Mouse (Mus musculus): ENCODE measurements around the gene Btaf1.
"Not testable (repeated sequence)": the region's sequence is repeated elsewhere in the genome, so short reads cannot be mapped to it uniquely, and the experiment has no call there.

The Btaf1 gene

GRCm38 (mm10) chr19:36922015-36922414 is 3.9 kb upstream of the Btaf1 start:
- DNase-seq (ENCODE audit: low spot score in 2 of 2): no peak

GRCm38 (mm10) chr19:36922936-36923335 is 2.9 kb upstream of the Btaf1 start:
- no peak for DNase-seq (ENCODE audit: low spot score in 2 of 2)

DNA sequence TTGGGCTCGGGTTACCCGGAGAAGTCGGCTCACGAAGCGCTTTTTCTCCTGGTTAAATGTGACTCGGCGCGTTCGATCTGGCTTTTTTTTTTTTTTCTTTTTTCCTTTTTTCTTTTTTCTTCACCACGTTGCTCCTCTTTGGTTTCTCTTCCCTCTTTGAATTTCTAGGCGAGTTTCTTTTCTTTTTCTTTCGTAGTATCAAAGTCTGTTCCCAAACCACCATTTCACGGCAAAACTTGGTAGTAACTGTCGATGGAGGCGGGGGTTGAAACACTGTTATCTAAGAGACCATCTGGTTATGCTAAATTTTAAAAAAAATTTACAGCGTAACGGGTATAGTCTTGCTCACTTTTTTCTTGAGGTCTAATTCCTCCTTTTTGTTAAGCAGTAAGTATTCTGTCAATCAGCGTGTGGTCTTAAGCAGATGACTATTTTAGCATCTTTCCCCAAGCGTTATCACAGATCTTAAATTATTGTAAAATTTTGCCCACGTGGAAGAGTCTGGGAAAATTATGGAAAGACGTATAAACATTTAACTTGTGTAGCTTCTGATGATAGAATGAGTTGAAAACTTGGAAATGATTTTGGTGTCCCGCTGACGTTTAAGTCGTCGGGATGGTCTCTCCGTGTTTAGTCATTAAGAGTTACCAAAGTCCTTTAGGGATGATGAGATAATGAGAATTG is 816 bp downstream of the Btaf1 start:
- no peak for DNase-seq (ENCODE audit: low spot score in 2 of 2)

GRCm38 (mm10) chr19:36927800-36928361 is 2.0 kb downstream of the Btaf1 start:
- no peak for DNase-seq (ENCODE audit: low spot score in 2 of 2)

DNA sequence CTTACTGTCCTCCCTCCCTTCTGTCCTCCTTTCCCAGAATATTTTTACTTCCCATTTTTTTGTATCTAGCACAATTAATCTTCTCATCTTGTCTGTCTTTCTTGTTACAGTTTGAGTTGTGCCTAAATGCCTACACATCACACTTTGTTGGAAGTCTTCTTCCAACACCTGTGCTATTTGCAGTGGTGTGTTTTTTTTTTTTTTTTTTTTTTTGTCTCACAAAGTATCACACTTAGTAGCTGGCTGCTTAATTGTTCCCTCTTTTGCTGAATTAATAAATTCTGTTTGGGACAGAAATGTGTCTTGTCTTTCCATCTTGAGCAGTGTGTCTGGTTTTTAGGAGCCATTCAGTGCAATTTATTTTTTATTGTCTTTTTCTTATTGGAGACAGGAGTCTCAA is 3.9 kb downstream of the Btaf1 start:
- no peak for DNase-seq (ENCODE audit: low spot score in 2 of 2)

- DNase-seq (ENCODE audit: low spot score in 2 of 2): no peak
Measured at GRCm38 (mm10) chr19:36932097-36932496, 6.2 kb downstream of the Btaf1 start.

DNA sequence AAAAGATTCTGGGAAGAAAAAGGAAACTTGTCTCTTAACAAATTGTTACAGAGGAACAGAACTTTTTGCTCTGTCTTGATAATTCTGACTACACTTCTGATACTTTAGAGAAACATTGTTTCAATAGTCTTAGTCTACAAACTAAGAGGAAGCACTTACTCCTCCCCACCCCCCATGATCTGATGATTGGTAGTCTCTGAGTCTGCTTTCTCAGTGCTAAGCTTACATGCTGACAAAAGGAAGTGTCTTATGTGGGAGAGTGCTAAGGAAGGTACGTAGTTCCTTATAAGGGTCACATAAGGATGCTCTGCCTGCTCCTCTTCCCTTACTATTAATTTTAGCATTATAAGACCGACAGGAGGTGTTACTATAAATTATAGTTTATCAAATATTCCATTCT is 6.7 kb downstream of the Btaf1 start:
- no peak for DNase-seq (ENCODE audit: low spot score in 2 of 2)

- no peak for DNase-seq (ENCODE audit: low spot score in 2 of 2)
Measured at GRCm38 (mm10) chr19:36936285-36936684, 10.4 kb downstream of the Btaf1 start.

DNA sequence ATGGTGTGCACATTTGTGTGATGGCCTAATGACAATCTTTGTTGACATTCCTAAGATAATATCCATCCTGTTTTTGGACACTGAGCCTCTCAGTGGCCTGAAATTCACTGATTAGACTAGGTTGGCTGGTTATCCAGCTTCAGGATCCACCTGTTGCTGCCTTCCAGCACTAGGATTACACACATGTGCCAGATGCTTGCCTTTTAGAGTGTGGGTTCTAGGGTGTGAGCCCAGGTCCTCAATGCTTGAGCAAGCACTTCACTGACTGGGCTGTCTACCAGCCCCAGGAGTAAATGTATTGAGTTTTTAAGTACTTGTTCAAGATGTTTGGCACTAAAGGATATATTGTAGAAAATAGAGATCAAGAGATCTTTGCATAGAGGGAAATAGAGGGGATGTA is 12.1 kb downstream of the Btaf1 start:
- no peak for DNase-seq (ENCODE audit: low spot score in 2 of 2)

GRCm38 (mm10) chr19:36940064-36940463 is 14.2 kb downstream of the Btaf1 start:
- no peak for DNase-seq (ENCODE audit: low spot score in 2 of 2)

DNA sequence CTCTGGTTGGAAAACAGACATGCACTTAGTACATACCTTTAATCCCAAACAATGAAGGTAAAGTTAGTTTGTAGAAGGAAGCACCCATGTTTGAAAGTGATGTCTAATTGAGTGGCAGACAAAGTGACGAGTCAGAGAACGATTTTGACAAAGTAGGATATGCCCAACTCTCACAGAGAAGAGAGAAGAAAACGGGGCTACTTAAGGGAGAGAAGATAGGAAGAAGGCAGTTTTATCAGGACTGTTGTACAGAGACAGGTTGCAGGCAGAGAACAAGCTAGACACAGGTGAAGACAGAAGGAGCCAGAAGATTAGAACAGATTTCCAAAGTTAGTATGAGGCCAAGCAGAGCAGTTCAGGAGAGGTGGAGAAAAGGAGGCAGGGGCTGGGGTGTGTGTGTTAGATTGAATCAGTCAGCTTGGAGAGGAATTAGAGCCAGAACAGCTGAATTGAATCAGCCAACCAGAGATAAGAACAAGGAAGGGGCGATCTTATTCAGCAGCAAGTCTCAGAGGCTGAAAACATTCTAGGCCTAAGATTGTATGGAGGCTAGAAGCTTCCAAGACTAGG is 27.8 kb downstream of the Btaf1 start:
- DNase-seq (ENCODE audit: low spot score in 2 of 2): no peak

DNA sequence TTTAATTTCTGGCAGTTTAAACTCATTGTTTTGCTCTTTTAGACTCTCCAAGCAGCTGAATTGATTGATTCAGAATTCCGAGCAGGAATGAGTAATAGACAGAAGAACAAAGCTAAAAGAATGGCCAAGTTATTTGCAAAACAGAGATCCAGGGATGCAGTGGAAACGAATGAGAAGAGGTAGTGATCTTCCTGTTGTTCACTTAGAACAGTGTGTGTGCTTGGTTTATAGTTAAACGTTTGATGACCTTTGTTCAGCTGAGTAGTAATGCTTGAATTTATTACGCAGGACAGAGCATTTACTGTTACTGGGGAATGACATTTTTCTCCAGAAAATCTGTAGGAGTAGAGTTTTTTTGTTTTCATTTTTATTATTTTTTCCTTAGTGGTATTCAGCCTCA is 32.5 kb downstream of the Btaf1 start:
- DNase-seq (ENCODE audit: low spot score in 2 of 2): no peak

GRCm38 (mm10) chr19:36961320-36961719 is 35.4 kb downstream of the Btaf1 start:
- no peak for DNase-seq (ENCODE audit: low spot score in 2 of 2)

- DNase-seq (ENCODE audit: low spot score in 2 of 2): not testable (repeated sequence)
Measured at GRCm38 (mm10) chr19:36962544-36963260, 36.8 kb downstream of the Btaf1 start.

- no peak for DNase-seq (ENCODE audit: low spot score in 2 of 2)
Measured at GRCm38 (mm10) chr19:37004557-37004956, 78.7 kb downstream of the Btaf1 start.

- DNase-seq (ENCODE audit: low spot score in 2 of 2): no peak
Measured at GRCm38 (mm10) chr19:37009878-37010281, 84.0 kb downstream of the Btaf1 start.

GRCm38 (mm10) chr19:37013461-37013860 is 87.6 kb downstream of the Btaf1 start:
- DNase-seq (ENCODE audit: low spot score in 2 of 2): no peak

DNA sequence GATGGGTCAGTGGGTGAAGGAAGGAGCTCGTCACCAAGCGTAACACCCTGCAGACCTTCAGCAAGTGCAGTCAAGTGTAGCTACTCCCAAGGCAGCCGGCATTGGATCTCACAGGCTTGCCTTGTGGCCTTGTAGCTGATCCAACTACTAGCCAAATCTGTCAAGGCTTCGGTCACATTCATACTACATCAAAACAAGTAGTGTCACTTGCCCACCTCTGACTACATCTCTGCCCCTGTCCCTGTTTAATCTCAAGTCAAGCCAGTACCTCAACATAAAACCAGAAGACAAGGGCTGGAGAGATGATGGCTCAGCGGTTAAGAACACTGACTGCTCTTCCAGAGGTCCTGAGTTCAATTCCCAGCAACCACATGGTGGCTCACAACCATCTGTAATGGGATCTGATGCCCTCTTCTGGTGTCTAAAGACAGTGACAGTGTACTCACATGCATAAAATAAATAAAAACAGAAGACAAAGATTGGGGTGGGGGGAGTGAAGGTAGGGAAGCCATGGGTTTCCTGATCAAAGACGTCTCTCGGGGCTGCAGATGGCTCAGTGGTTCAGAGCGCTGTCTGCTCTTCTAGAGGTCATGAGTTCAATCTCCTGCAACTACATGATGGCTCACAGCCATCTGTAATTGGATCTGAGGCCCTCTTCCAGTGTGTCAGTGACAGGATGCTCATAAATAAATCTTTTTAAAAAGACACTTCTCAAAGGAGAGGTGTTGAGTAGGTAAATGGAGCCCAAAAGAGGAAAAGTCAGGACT is 88.5 kb downstream of the Btaf1 start:
- DNase-seq (ENCODE audit: low spot score in 2 of 2): no peak

GRCm38 (mm10) chr19:37016890-37017289 is 91.0 kb downstream of the Btaf1 start:
- DNase-seq (ENCODE audit: low spot score in 2 of 2): no peak

DNA sequence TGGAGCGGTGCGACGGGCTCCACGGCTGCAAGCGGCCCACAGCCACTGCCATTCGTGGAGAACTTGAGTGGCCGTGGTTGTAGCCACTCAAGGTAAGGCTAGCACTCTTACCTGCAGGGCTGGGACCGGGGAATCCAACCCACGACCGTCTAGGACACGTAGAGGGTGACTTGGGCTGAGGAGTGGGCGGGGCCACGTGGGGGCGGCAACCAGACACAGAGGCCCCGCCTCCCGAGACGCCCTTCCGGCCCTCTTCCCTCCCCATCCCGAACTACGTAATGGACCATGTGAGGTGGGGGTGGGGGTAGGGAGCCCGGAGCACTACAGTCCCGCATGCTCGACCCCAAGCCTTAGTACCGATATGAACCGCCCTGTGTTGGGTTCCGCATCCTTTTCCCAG is 92.5 kb downstream of the Btaf1 start:
- DNase-seq (ENCODE audit: low spot score in 2 of 2): peak; percentile 67 to 82

- DNase-seq (ENCODE audit: low spot score in 2 of 2): no peak
Measured at GRCm38 (mm10) chr19:37018931-37019330, 93.1 kb downstream of the Btaf1 start.

GRCm38 (mm10) chr19:37020531-37020930 is 94.7 kb downstream of the Btaf1 start:
- no peak for DNase-seq (ENCODE audit: low spot score in 2 of 2)
